Mouse (Mus musculus) bone marrow macrophage, adult 2 months (primary cell): Measurements from ENCODE around the gene Zfp324. TPM values are rescaled to one million over a fixed set of nuclear protein-coding genes. Genes with fewer than 3 reads are reported as not detected.

Experiments used
- H3K27ac ChIP-seq: 2 replicates; pipeline ENCODE4 v1.5.1; 2012; ENCODE audit warnings: low read depth, low read length; ENCODE audit not compliant: insufficient read depth
- H3K4me1 ChIP-seq: 2 replicates; pipeline ENCODE4 v1.6.1; 2012; ENCODE audit warnings: low read length; ENCODE audit not compliant: control insufficient read depth, insufficient read depth
- H3K4me3 ChIP-seq: 2 replicates; pipeline ENCODE4 v1.5.1; 2012; ENCODE audit warnings: mild to moderate bottlenecking, low read length, moderate library complexity; ENCODE audit not compliant: insufficient read depth
- CTCF ChIP-seq: IDR thresholded peaks from 2 replicates; pipeline ENCODE4 v1.5.1; 2012; ENCODE audit warnings: low read depth, mild to moderate bottlenecking, low read length, moderate library complexity
- POLR2A ChIP-seq: IDR thresholded peaks from 2 replicates; pipeline ENCODE4 v1.6.1; 2012; ENCODE audit warnings: mild to moderate bottlenecking, low read depth, low read length, borderline replicate concordance
- polyA plus RNA-seq: library from polyadenylated mRNA; stranded (reverse); fragments of >200 nt; gene quantifications from 2 replicates; pipeline ENCODE4 v1.2.4, GENCODE M21; 2012; ENCODE audit not compliant: missing spikeins, insufficient read depth, insufficient read length

Gene Zfp324
- polyA plus RNA-seq, 1 experiment = 3.8 TPM

DNA sequence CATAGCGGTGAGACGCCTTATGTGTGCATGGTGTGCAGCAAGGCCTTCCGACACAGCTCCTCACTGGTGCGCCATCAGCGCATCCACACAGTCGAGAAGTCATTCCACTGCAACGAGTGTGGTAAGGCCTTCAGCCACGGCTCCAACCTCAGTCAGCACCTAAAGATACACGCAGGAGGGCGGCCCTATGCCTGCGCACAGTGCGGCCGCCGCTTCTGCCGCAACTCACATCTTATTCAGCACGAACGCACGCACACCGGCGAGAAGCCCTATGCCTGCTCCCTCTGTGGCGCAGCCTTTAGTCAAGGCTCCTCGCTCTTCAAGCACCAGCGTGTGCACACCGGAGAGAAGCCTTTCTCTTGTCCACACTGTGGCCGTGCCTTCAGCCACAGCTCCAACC is 5.3 kb downstream of the Zfp324 start:
- TF ChIP-seq POLR2A (no peak), CTCF (no peak)
- H3K27ac ChIP-seq = no peak overlapping the region
- no peak overlapping the region for H3K4me3 ChIP-seq
- H3K4me1 ChIP-seq = peaks cover 19% of the 10 kb centered on the region

- Histone ChIP-seq H3K4me1 (peaks cover 22% of the 10 kb centered on the region), H3K27ac (peak within 1 kb of the TSS; percentile 82), H3K4me3 (peak within 1 kb of the TSS; percentile 70)
- TF ChIP-seq POLR2A (no peak), CTCF (no peak)
These were observed 12.2 kb downstream of the Zfp324 start, which contains the start of gene Zfp446 for GRCm38 (mm10) chr7:12977682-12978389. Gene Zfp446 (plus strand): TSS chr7:12977848.

GRCm38 (mm10) chr7:12978931-12979722 is 13.5 kb downstream of the Zfp324 start:
- H3K27ac ChIP-seq = peak overlapping the region; percentile 44
- TF ChIP-seq CTCF (no peak), POLR2A (no peak)
- peak overlapping the region; percentile 62; the same call in 1 of the 2 replicates for H3K4me3 ChIP-seq
- peaks cover 22% of the 10 kb centered on the region for H3K4me1 ChIP-seq

DNA sequence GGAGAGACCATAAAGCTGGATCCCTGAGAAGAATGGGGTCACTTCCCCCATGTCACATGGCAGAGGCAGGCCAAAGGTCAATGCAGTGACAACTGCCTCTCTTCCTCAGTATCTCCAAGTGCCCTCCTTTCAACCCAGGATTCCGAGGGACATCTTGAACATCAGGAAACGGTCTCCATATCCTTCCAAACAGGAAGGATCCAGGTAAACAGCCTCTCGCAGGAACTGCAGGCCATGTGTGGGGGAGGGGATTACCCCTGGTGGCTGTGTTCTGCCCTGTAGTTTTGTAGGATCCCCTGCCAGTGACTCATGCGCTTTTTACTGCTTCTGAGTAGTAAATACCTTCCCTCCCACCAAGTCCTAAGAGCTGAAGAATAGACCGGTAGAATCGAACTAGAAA is 14.1 kb downstream of the Zfp324 start:
- Histone ChIP-seq H3K4me1 (peaks cover 22% of the 10 kb centered on the region), H3K4me3 (no peak overlapping the region), H3K27ac (peak overlapping the region; percentile 44)
- TF ChIP-seq POLR2A (no peak), CTCF (no peak)

DNA sequence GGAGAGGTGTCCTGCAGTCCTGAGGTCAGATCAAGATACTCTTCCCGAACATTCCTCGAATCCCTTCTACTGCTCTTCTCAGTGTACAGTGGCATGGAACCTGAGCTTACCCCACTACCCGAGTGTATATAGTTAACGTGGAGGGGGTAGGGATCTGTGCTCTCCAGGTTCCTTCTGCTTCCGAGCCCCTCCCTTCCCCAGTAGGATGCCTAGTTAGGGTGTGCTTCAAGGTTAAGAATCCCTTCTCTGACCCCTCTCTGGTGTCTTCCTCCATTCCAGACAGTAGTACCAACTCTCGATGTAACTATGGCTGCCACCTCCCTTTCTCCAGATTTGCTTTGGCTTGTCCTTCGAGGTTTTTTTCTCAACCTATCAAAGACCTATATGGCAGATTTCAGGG is 14.7 kb downstream of the Zfp324 start:
- Histone ChIP-seq H3K4me1 (peaks cover 22% of the 10 kb centered on the region), H3K4me3 (no peak overlapping the region), H3K27ac (peak overlapping the region; percentile 44; the same call in 1 of the 2 replicates)
- TF ChIP-seq CTCF (no peak), POLR2A (no peak)

DNA sequence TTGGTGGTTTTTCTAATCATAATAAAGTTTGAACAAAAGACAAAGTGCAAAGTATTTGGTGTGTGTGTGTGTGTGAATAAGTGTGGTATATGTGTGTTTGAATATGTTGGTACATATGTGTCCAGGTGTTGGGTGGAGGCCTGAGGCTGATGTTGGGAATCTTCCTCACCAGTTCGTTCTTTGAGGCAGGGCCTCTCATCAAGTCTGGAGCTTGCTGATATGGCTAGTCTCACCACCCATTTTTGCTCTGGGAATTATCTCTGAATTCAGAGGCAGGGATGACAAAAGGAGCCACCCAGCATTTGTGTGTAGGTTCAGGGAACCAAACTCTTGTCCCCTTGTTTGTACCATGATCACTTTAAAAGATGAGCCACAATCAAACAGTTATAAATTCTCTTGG is 20.1 kb downstream of the Zfp324 start:
- Histone ChIP-seq H3K27ac (no peak overlapping the region), H3K4me3 (no peak overlapping the region), H3K4me1 (peaks cover 19% of the 10 kb centered on the region)
- TF ChIP-seq POLR2A (no peak), CTCF (no peak)

- Histone ChIP-seq H3K4me1 (peaks cover 24% of the 10 kb centered on the region), H3K4me3 (no peak overlapping the region), H3K27ac (peak overlapping the region; percentile 67)
- TF ChIP-seq POLR2A = no peak
- no peak for TF ChIP-seq CTCF
These were observed 21.3 kb downstream of the Zfp324 start for GRCm38 (mm10) chr7:12986906-12987305.

GRCm38 (mm10) chr7:12987409-12988189 is 22.0 kb downstream of the Zfp324 start:
- H3K4me1 ChIP-seq = peaks cover 24% of the 10 kb centered on the region
- no peak overlapping the region for H3K4me3 ChIP-seq
- no peak for TF ChIP-seq POLR2A
- TF ChIP-seq CTCF = no peak
- H3K27ac ChIP-seq = peak overlapping the region; percentile 67

DNA sequence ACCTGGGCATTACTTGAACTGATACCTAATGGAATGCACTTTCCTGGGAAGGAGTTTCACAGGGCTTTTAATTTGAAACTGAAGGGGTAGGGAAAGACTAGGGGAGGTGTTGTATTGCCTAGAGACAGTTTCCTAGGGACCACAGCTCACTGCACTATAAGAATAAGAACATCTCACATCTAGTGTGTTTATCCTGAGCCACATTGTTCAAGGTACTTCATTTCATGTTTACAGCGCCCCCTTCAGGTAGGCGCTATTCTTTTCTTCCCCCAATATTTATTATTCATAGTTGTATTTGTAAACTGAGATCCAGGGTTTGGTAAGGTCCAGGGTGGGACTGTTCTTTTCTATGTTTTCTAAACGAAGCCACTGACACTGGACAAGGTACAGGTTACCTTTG is 26.6 kb downstream of the Zfp324 start:
- Histone ChIP-seq H3K4me3 (no peak overlapping the region), H3K4me1 (peaks cover 19% of the 10 kb centered on the region), H3K27ac (no peak overlapping the region)
- TF ChIP-seq CTCF (no peak), POLR2A (no peak)

GRCm38 (mm10) chr7:12993148-12993547 is 27.5 kb downstream of the Zfp324 start:
- peaks cover 10% of the 10 kb centered on the region for H3K4me1 ChIP-seq
- TF ChIP-seq POLR2A (no peak), CTCF (no peak)
- no peak overlapping the region for H3K27ac ChIP-seq
- H3K4me3 ChIP-seq = no peak overlapping the region
